Mouse (Mus musculus) granulocyte monocyte progenitor cell, adult 5-6 weeks (primary cell): ENCODE measurements around the gene Itm2c. TPM values are rescaled to one million over a fixed set of nuclear protein-coding genes. Genes with fewer than 3 reads are reported as not detected.

ENCODE experiments used
- ATAC-seq: replicated peaks from 2 replicates; pipeline ENCODE4 v1.8.0; 2016; ENCODE audit warnings: mild to moderate bottlenecking, moderate TSS enrichment, inconsistent platforms; ENCODE audit not compliant: poor library complexity, severe bottlenecking
- total RNA-seq, 2 experiments: library from RNA; stranded (forward) in 1 of 2; stranded (reverse) in 1 of 2; fragments of 200-712, 200-1000 nt in 1 of 2; fragments of >200 nt in 1 of 2; fragmentation: Nextera tagmentation in 1 of 2; gene quantifications; 2 replicates each; pipeline ENCODE4 v1.2.3; 2014 to 2017

Gene Itm2c
- total RNA-seq, 2 experiments from 2014 or later: 68.6 to 106 TPM

- no peak for ATAC-seq
Observed at GRCm38 (mm10) chr1:85898761-85899387, 4.8 kb downstream of the Itm2c start.

- no peak for ATAC-seq
Observed at GRCm38 (mm10) chr1:85899388-85899761, 5.3 kb downstream of the Itm2c start.

GRCm38 (mm10) chr1:85900521-85901333, 6.6 kb downstream of the Itm2c start:
- no peak for ATAC-seq

- ATAC-seq: 0 out of 2 replicates have a peak, but pooled peaks have one; percentile 11
Observed at GRCm38 (mm10) chr1:85901516-85902107, 7.5 kb downstream of the Itm2c start.

GRCm38 (mm10) chr1:85902108-85902561, 8.1 kb downstream of the Itm2c start:
- ATAC-seq: no peak

GRCm38 (mm10) chr1:85906892-85907291, 12.8 kb downstream of the Itm2c start:
- ATAC-seq: no peak

GRCm38 (mm10) chr1:85908754-85909590, 14.9 kb downstream of the Itm2c start:
- ATAC-seq: no peak

- no peak for ATAC-seq
Observed at GRCm38 (mm10) chr1:85913078-85913755, 19.1 kb downstream of the Itm2c start.

GRCm38 (mm10) chr1:85915890-85916289, 21.8 kb downstream of the Itm2c start:
- ATAC-seq: no peak

- no peak for ATAC-seq
Observed at GRCm38 (mm10) chr1:85916830-85917450, 22.9 kb downstream of the Itm2c start.

- ATAC-seq: peak; percentile 33; the same call in 1 of the 2 replicates
Observed at GRCm38 (mm10) chr1:85919621-85920020, 25.5 kb downstream of the Itm2c start.

- ATAC-seq: no peak
Observed at GRCm38 (mm10) chr1:85921725-85922124, 27.6 kb downstream of the Itm2c start.

GRCm38 (mm10) chr1:85922127-85922864, 28.2 kb downstream of the Itm2c start:
- no peak for ATAC-seq

GRCm38 (mm10) chr1:85922865-85923211, 28.8 kb downstream of the Itm2c start:
- ATAC-seq: no peak

- no peak for ATAC-seq
Observed at GRCm38 (mm10) chr1:85925183-85925582, 31.1 kb downstream of the Itm2c start.

- ATAC-seq: no peak
Observed at GRCm38 (mm10) chr1:85928057-85928687, 34.1 kb downstream of the Itm2c start, which contains the start of gene 4933407L21Rik. Gene 4933407L21Rik (plus strand): TSS chr1:85928483.

- ATAC-seq: no peak
Observed at GRCm38 (mm10) chr1:85928688-85929065, 34.6 kb downstream of the Itm2c start.

- no peak for ATAC-seq
Observed at GRCm38 (mm10) chr1:85929406-85929805, 35.3 kb downstream of the Itm2c start.
